Mouse (Mus musculus): ENCODE measurements around the gene Nrarp. TPM values are rescaled to one million over a fixed set of nuclear protein-coding genes. Genes with fewer than 3 reads are reported as not detected.

The Nrarp gene
- total and polyA plus RNA-seq, 3 experiments, result 0.20 to 3.1 (median 0.35) TPM

DNA sequence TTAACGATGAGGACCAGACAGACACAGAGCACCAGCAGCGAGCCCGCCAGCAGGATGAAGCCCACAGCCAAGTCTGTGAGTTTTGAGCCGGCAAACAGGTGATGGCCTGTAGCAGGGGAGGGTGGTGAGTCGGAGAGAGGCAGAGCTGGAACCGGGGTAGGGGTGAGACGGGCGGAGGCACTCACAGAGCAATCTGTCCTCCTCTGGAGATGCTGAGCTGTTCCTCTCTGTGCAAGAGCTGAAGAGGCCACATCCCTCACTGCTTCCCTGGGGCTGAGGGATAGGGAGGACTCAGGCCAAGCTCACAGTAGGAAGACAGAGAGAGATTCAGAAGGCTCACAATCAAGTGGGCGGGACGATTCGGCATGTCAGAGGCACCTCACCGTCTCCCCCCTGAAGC, 50.5 kb downstream of the Nrarp start:
- dilution Hi-C loops (cut with MboI; ENCODE audit: extremely low pct_ligation_motif_present, extremely low pct_unique_long_range_greater_than_20kb, low sequenced_read_pairs) (no loop called here), in situ Hi-C loops (cut with MboI; ENCODE audit: low pct_ligation_motif_present, low pct_unique_long_range_greater_than_20kb, low sequenced_read_pairs) (no loop called here)
- TF ChIP-seq UBTF (IDR thresholded peaks at IDR 0.05; ENCODE audit: low read depth, low read length) (no peak), RCOR1 (conservative IDR thresholded peaks at IDR 0.05; ENCODE audit: low read depth, low read length) (no peak), ELF1 (IDR thresholded peaks at IDR 0.05; ENCODE audit: low read depth, low read length) (no peak), POLR2AphosphoS2 (IDR thresholded peaks at IDR 0.05; ENCODE audit: low read depth, low read length) (no peak)
- no peak overlapping the region for H3K27ac ChIP-seq (ENCODE audit: insufficient read depth, low read depth)
- H3K4me1 ChIP-seq (ENCODE audit: control insufficient read depth in 1 of 2, insufficient read depth in 2 of 2), result peaks cover 6 to 21% of the 10 kb centered on the region in 2 experiments
- no peak overlapping the region for H3K4me2 ChIP-seq (ENCODE audit: insufficient read depth, low read depth, poor library complexity, severe bottlenecking)
- H3K9ac ChIP-seq (ENCODE audit: insufficient read depth, low read depth), result no peak overlapping the region
- H3K9me3 ChIP-seq (replicated peaks; ENCODE audit: low read length), result no peaks in the 10 kb centered on the region
- no peaks in the 10 kb centered on the region for H3K79me2 ChIP-seq (replicated peaks; ENCODE audit: control insufficient read depth, extremely low read depth, insufficient read depth, poor library complexity, severe bottlenecking)
- peaks cover 70% of the 10 kb centered on the region for H3K27me3 ChIP-seq (replicated peaks)
- H3K4me3 ChIP-seq (replicated peaks in 1 of 3; ENCODE audit: low read depth in 2 of 3, low read length in 2 of 3, poor library complexity in 1 of 3), result no peak overlapping the region
- no peaks in the 10 kb centered on the region for H3K36me3 ChIP-seq (replicated peaks in 1 of 2; ENCODE audit: control insufficient read depth in 1 of 2, insufficient read depth in 1 of 2, low read length in 1 of 2)
- no peak for DNase-seq (ENCODE audit: extremely low read depth)

Other genes starting within 250 kb of the Nrarp start
Only the 20 nearest of the 33 such genes appear.
- gene Nsmf, start 126.4 kb upstream of the Nrarp start, total RNA-seq (2012; rRNA removed), result 11.4 and 11.7 TPM in 2 replicates
- 11.6 and 18.5 TPM in 2 replicates for gene Nsmf, start 126.4 kb upstream of the Nrarp start, total RNA-seq (2014; rRNA removed)
- 12.0 and 12.9 TPM in 2 replicates for gene Nsmf, start 126.4 kb upstream of the Nrarp start, polyA plus RNA-seq (2012; ENCODE audit: insufficient read length, low read depth)
- gene Entpd8, start 100.5 kb upstream of the Nrarp start, total RNA-seq (2012; rRNA removed), result not detected in 2 replicates
- gene Entpd8, start 100.5 kb upstream of the Nrarp start, total RNA-seq (2014; rRNA removed), result not detected in 2 replicates
- gene Entpd8, start 100.5 kb upstream of the Nrarp start, polyA plus RNA-seq (2012; ENCODE audit: insufficient read length, low read depth), result not detected in 2 replicates
- gene Noxa1, start 85.6 kb upstream of the Nrarp start, total RNA-seq (2012; rRNA removed), result 4.6 and 5.0 TPM in 2 replicates
- gene Noxa1, start 85.6 kb upstream of the Nrarp start, total RNA-seq (2014; rRNA removed), result 6.1 and 6.4 TPM in 2 replicates
- 4.0 and 6.3 TPM in 2 replicates for gene Noxa1, start 85.6 kb upstream of the Nrarp start, polyA plus RNA-seq (2012; ENCODE audit: insufficient read length, low read depth)
- 17.5 and 20.4 TPM in 2 replicates for gene Tor4a, start 16.1 kb downstream of the Nrarp start, total RNA-seq (2012; rRNA removed)
- 12.6 and 13.1 TPM in 2 replicates for gene Tor4a, start 16.1 kb downstream of the Nrarp start, total RNA-seq (2014; rRNA removed)
- 15.3 TPM in 2 replicates for gene Tor4a, start 16.1 kb downstream of the Nrarp start, polyA plus RNA-seq (2012; ENCODE audit: insufficient read length, low read depth)
- 57.0 and 58.7 TPM in 2 replicates for gene Nelfb, start 30.7 kb downstream of the Nrarp start, total RNA-seq (2012; rRNA removed)
- gene Nelfb, start 30.7 kb downstream of the Nrarp start, total RNA-seq (2014; rRNA removed), result 42.0 and 53.6 TPM in 2 replicates
- 52.5 and 58.0 TPM in 2 replicates for gene Nelfb, start 30.7 kb downstream of the Nrarp start, polyA plus RNA-seq (2012; ENCODE audit: insufficient read length, low read depth)
- not detected in 2 replicates for gene Stpg3, start 33.9 kb downstream of the Nrarp start, total RNA-seq (2012; rRNA removed)
- gene Stpg3, start 33.9 kb downstream of the Nrarp start, total RNA-seq (2014; rRNA removed), result not detected in 2 replicates
- gene Stpg3, start 33.9 kb downstream of the Nrarp start, polyA plus RNA-seq (2012; ENCODE audit: insufficient read length, low read depth), result not detected in 2 replicates
- 0.38 and 0.42 TPM in 2 replicates for gene Fam166a, start 38.0 kb downstream of the Nrarp start, total RNA-seq (2012; rRNA removed)
- gene Fam166a, start 38.0 kb downstream of the Nrarp start, total RNA-seq (2014; rRNA removed), result not detected in 2 replicates
- gene Fam166a, start 38.0 kb downstream of the Nrarp start, polyA plus RNA-seq (2012; ENCODE audit: insufficient read length, low read depth), result 23.4 and 35.0 TPM in 2 replicates
- gene Tubb4b, start 43.9 kb downstream of the Nrarp start, total RNA-seq (2012; rRNA removed), result 356 and 564 TPM in 2 replicates
- gene Tubb4b, start 43.9 kb downstream of the Nrarp start, total RNA-seq (2014; rRNA removed), result 592 and 605 TPM in 2 replicates
- 490 and 520 TPM in 2 replicates for gene Tubb4b, start 43.9 kb downstream of the Nrarp start, polyA plus RNA-seq (2012; ENCODE audit: insufficient read length, low read depth)
- not detected in 2 replicates for gene Slc34a3, start 53.6 kb downstream of the Nrarp start, total RNA-seq (2012; rRNA removed)
- not detected in 2 replicates for gene Slc34a3, start 53.6 kb downstream of the Nrarp start, total RNA-seq (2014; rRNA removed)
- gene Slc34a3, start 53.6 kb downstream of the Nrarp start, polyA plus RNA-seq (2012; ENCODE audit: insufficient read length, low read depth), result not detected in 2 replicates
- gene Rnf224, start 56.0 kb downstream of the Nrarp start, total RNA-seq (2012; rRNA removed), result not detected in 2 replicates
- not detected in 2 replicates for gene Rnf224, start 56.0 kb downstream of the Nrarp start, total RNA-seq (2014; rRNA removed)
- not detected in 2 replicates for gene Rnf224, start 56.0 kb downstream of the Nrarp start, polyA plus RNA-seq (2012; ENCODE audit: insufficient read length, low read depth)
- 0.92 and 1.7 TPM in 2 replicates for gene Rnf208, start 61.5 kb downstream of the Nrarp start, total RNA-seq (2012; rRNA removed)
- gene Rnf208, start 61.5 kb downstream of the Nrarp start, total RNA-seq (2014; rRNA removed), result 0.24 and 0.34 TPM in 2 replicates
- 0.78 and 1.4 TPM in 2 replicates for gene Rnf208, start 61.5 kb downstream of the Nrarp start, polyA plus RNA-seq (2012; ENCODE audit: insufficient read length, low read depth)
- not detected in 2 replicates for gene Cysrt1, start 61.7 kb downstream of the Nrarp start, total RNA-seq (2012; rRNA removed)
- not detected in 2 replicates for gene Cysrt1, start 61.7 kb downstream of the Nrarp start, total RNA-seq (2014; rRNA removed)
- gene Cysrt1, start 61.7 kb downstream of the Nrarp start, polyA plus RNA-seq (2012; ENCODE audit: insufficient read length, low read depth), result not detected in 2 replicates
- 8.9 and 9.5 TPM in 2 replicates for gene AL732309.1, start 66.1 kb downstream of the Nrarp start, total RNA-seq (2012; rRNA removed)
- 6.7 and 9.6 TPM in 2 replicates for gene AL732309.1, start 66.1 kb downstream of the Nrarp start, total RNA-seq (2014; rRNA removed)
- 3.5 and 4.5 TPM in 2 replicates for gene AL732309.1, start 66.1 kb downstream of the Nrarp start, polyA plus RNA-seq (2012; ENCODE audit: insufficient read length, low read depth)
- 22.7 and 28.3 TPM in 2 replicates for gene Tmem203, start 74.7 kb downstream of the Nrarp start, total RNA-seq (2012; rRNA removed)
- 18.4 and 21.2 TPM in 2 replicates for gene Tmem203, start 74.7 kb downstream of the Nrarp start, total RNA-seq (2014; rRNA removed)
- 14.5 and 21.5 TPM in 2 replicates for gene Tmem203, start 74.7 kb downstream of the Nrarp start, polyA plus RNA-seq (2012; ENCODE audit: insufficient read length, low read depth)
- 13.1 and 14.3 TPM in 2 replicates for gene Tprn, start 81.9 kb downstream of the Nrarp start, total RNA-seq (2012; rRNA removed)
- 7.0 and 8.2 TPM in 2 replicates for gene Tprn, start 81.9 kb downstream of the Nrarp start, total RNA-seq (2014; rRNA removed)
- 17.0 and 19.3 TPM in 2 replicates for gene Tprn, start 81.9 kb downstream of the Nrarp start, polyA plus RNA-seq (2012; ENCODE audit: insufficient read length, low read depth)
- gene Ssna1, start 91.7 kb downstream of the Nrarp start, total RNA-seq (2012; rRNA removed), result 80.6 and 98.5 TPM in 2 replicates
- 72.9 and 82.0 TPM in 2 replicates for gene Ssna1, start 91.7 kb downstream of the Nrarp start, total RNA-seq (2014; rRNA removed)
- gene Ssna1, start 91.7 kb downstream of the Nrarp start, polyA plus RNA-seq (2012; ENCODE audit: insufficient read length, low read depth), result 51.4 and 74.9 TPM in 2 replicates
- 13.6 and 14.5 TPM in 2 replicates for gene Anapc2, start 91.7 kb downstream of the Nrarp start, total RNA-seq (2012; rRNA removed)
- 9.6 and 13.0 TPM in 2 replicates for gene Anapc2, start 91.7 kb downstream of the Nrarp start, total RNA-seq (2014; rRNA removed)
- gene Anapc2, start 91.7 kb downstream of the Nrarp start, polyA plus RNA-seq (2012; ENCODE audit: insufficient read length, low read depth), result 48.7 and 55.2 TPM in 2 replicates
- gene Tmem210, start 107.4 kb downstream of the Nrarp start, total RNA-seq (2012; rRNA removed), result not detected in 2 replicates
- not detected in 2 replicates for gene Tmem210, start 107.4 kb downstream of the Nrarp start, total RNA-seq (2014; rRNA removed)
- not detected in 2 replicates for gene Tmem210, start 107.4 kb downstream of the Nrarp start, polyA plus RNA-seq (2012; ENCODE audit: insufficient read length, low read depth)
- gene Lrrc26, start 109.2 kb downstream of the Nrarp start, total RNA-seq (2012; rRNA removed), result not detected in 2 replicates
- not detected in 2 replicates for gene Lrrc26, start 109.2 kb downstream of the Nrarp start, total RNA-seq (2014; rRNA removed)
- not detected in 2 replicates for gene Lrrc26, start 109.2 kb downstream of the Nrarp start, polyA plus RNA-seq (2012; ENCODE audit: insufficient read length, low read depth)
- 0.04 and 0.17 TPM in 2 replicates for gene Grin1, start 138.4 kb downstream of the Nrarp start, total RNA-seq (2012; rRNA removed)
- 0.08 and 0.36 TPM in 2 replicates for gene Grin1, start 138.4 kb downstream of the Nrarp start, total RNA-seq (2014; rRNA removed)
- 0.06 TPM in 1 of 2 replicates, not detected in the other for gene Grin1, start 138.4 kb downstream of the Nrarp start, polyA plus RNA-seq (2012; ENCODE audit: insufficient read length, low read depth)

Measured in CH12.LX (cell line).